8 mouse cellular contexts compared by ENCODE assay signal in the genomic region with DNA sequence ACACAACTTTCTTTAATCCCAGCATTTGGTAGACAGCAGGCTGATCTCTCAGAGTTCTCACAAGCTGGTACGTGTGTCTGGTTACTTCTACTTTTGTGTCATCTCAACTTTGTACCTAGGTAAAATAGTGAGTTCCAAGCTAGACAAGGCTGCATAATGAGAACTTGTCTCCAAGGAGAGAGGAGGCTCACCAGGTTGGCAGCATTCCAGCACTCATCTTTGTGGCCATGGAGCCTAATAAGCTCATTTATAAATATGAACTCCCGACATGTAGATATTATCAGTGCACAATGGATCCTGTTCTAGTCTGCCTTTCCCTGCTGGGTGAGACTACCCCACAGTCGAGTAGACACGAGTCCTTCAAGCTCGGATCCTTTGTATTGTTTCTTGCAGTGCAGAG. TPM values are rescaled to one million over a fixed set of nuclear protein-coding genes. Genes with fewer than 3 reads are reported as not detected.
A peak's percentile ranks its signal among the peaks of the same experiment; 100 is the strongest.
DNase-seq lines count a peak whose midpoint lies in the region; ATAC-seq and TF ChIP-seq lines count a peak whose summit lies in the region.

No protein-coding gene starts in this region.

- no peak for DNase-seq in heart, postnatal 0 days (ENCODE audit: low spot score)
- DNase-seq in heart, postnatal 25 days (ENCODE audit: low spot score) = no peak
- DNase-seq in hindbrain, embryonic 14.5 days (ENCODE audit: low spot score) = no peak
- no peak for DNase-seq in gastrocnemius, adult 8-10 months (ENCODE audit: low spot score in 2 of 2)
- DNase-seq in left cerebral cortex, adult 11 months (ENCODE audit: low spot score) = no peak
- no peak for DNase-seq in c-Kit-positive CD71-positive TER-119-positive erythroid progenitor cells, embryonic 14.5 days (ENCODE audit: low spot score)

- no peak overlapping the region for H3K4me2 ChIP-seq in heart, postnatal 0 days (ENCODE audit: low read depth, low read length)
- peak overlapping the region; percentile 91 for H3K4me2 ChIP-seq in hindbrain, embryonic 14.5 days (replicated peaks)
- H3K4me2 ChIP-seq in midbrain, embryonic 13.5 days (replicated peaks) = peak overlapping the region; percentile 89

- no peak for TF ChIP-seq EP300 in heart, postnatal 0 days (IDR thresholded peaks at IDR 0.05; ENCODE audit: low read depth)

- no peaks in the 10 kb centered on the region for H3K27me3 ChIP-seq in heart, postnatal 0 days (ENCODE audit: control insufficient read depth, insufficient read depth, low read length)
- H3K27me3 ChIP-seq in hindbrain, embryonic 14.5 days (ENCODE audit: control insufficient read depth, insufficient read depth, low read length) = no peaks in the 10 kb centered on the region
- H3K27me3 ChIP-seq in midbrain, embryonic 13.5 days = no peaks in the 10 kb centered on the region

- 0 out of 2 replicates have a peak, but pooled peaks cover under 1% of the 10 kb centered on the region for H3K4me1 ChIP-seq in heart, postnatal 0 days (ENCODE audit: control insufficient read depth, insufficient read depth)
- no peaks in the 10 kb centered on the region; the same call in 1 of the 2 replicates for H3K4me1 ChIP-seq in cortical plate, adult 2 months (ENCODE audit: control insufficient read depth, insufficient read depth, low read length)
- peaks cover 17% of the 10 kb centered on the region for H3K4me1 ChIP-seq in hindbrain, embryonic 14.5 days (replicated peaks; ENCODE audit: control insufficient read depth, insufficient read depth, low read length)
- H3K4me1 ChIP-seq in midbrain, embryonic 13.5 days (replicated peaks) = peaks cover 24% of the 10 kb centered on the region

- peaks cover 51% of the 10 kb centered on the region for H3K36me3 ChIP-seq in heart, postnatal 0 days (replicated peaks; ENCODE audit: control insufficient read depth, insufficient read depth, low read length)
- H3K36me3 ChIP-seq in hindbrain, embryonic 14.5 days (replicated peaks; ENCODE audit: control insufficient read depth, insufficient read depth) = peaks cover 70% of the 10 kb centered on the region
- H3K36me3 ChIP-seq in midbrain, embryonic 13.5 days = peaks cover 65% of the 10 kb centered on the region

- H3K27ac ChIP-seq in heart, postnatal 0 days (ENCODE audit: low read depth) = peak overlapping the region; percentile 95; the same call in 1 of the 2 replicates
- H3K27ac ChIP-seq in cortical plate, adult 2 months (ENCODE audit: insufficient read depth, low read length) = no peak overlapping the region
- no peak overlapping the region for H3K27ac ChIP-seq in hindbrain, embryonic 14.5 days
- H3K27ac ChIP-seq in midbrain, embryonic 13.5 days = 0 out of 2 replicates have a peak overlapping the region, but pooled peaks have one; percentile 89

- no peak overlapping the region for H3K4me3 ChIP-seq in heart, postnatal 0 days (ENCODE audit: low read depth, low read length)
- peak overlapping the region; percentile 66; the same call in 1 of the 2 replicates for H3K4me3 ChIP-seq in cortical plate, adult 2 months (ENCODE audit: insufficient read depth, low read length)
- H3K4me3 ChIP-seq in hindbrain, embryonic 14.5 days (replicated peaks; ENCODE audit: low read length) = peak overlapping the region; percentile 69; the same call in 1 of the 2 replicates
- H3K4me3 ChIP-seq in midbrain, embryonic 13.5 days (replicated peaks) = peak overlapping the region; percentile 93; the same call in 1 of the 2 replicates

- no peaks in the 10 kb centered on the region for H3K9me3 ChIP-seq in heart, postnatal 0 days (replicated peaks; ENCODE audit: control insufficient read depth, low read length)
- H3K9me3 ChIP-seq in hindbrain, embryonic 14.5 days (ENCODE audit: control insufficient read depth, low read length) = no peaks in the 10 kb centered on the region
- H3K9me3 ChIP-seq in midbrain, embryonic 13.5 days = no peaks in the 10 kb centered on the region

- TF ChIP-seq POLR2A in cortical plate, adult 2 months (IDR thresholded peaks at IDR 0.05; ENCODE audit: extremely low read depth, insufficient read depth, low read length) = 0 out of 2 replicates have a peak, but pooled peaks have one; percentile 6

- no peak overlapping the region for H3K9ac ChIP-seq in heart, postnatal 0 days (replicated peaks; ENCODE audit: low read depth, low read length)
- no peak overlapping the region for H3K9ac ChIP-seq in hindbrain, embryonic 14.5 days
- no peak overlapping the region for H3K9ac ChIP-seq in midbrain, embryonic 13.5 days (replicated peaks)

- TF ChIP-seq CTCF in heart, postnatal 0 days (IDR thresholded peaks at IDR 0.05; ENCODE audit: low read depth) = no peak
- TF ChIP-seq CTCF in cortical plate, adult 2 months (IDR thresholded peaks at IDR 0.05; ENCODE audit: extremely low read depth, insufficient read depth, low read length) = no peak

- no peak for ATAC-seq in heart, postnatal 0 days (ENCODE audit: insufficient read depth, low read depth)
- ATAC-seq in hindbrain, embryonic 14.5 days (ENCODE audit: low FRiP score) = no peak
- ATAC-seq in midbrain, embryonic 13.5 days = no peak

- 65% methylated on average over 5 of the region's 5 CpGs for WGBS in heart, postnatal 0 days
- WGBS in hindbrain, embryonic 14.5 days = 58% methylated on average over 5 of the region's 5 CpGs
- WGBS in midbrain, embryonic 13.5 days = 62% methylated on average over 5 of the region's 5 CpGs

- intact Hi-C loops in heart, postnatal 25 days (cut with DNase I) = no loop called here

RNA-seq across cellular contexts. Expression of gene 2310033P09Rik, which starts 1.5 kb away (rescaled TPM):
- 1.6 TPM in 1 of 2 replicates, not detected in the other for total RNA-seq in heart, postnatal 0 days (2014; rRNA removed; ENCODE audit: low replicate concordance)
- polyA plus RNA-seq in heart, postnatal 0 days (2015; fragmentation: Nextera tagmentation; extraction: Ambion mirVana) = 19.9 and 21.4 TPM in 2 replicates
- 1 to 10 TPM; 8.3 to 8.7 TPM for total RNA-seq in heart, postnatal 25 days (2021)
- 29.5 and 31.0 TPM in 2 replicates for polyA plus RNA-seq in cortical plate, adult 2 months (2012; rRNA removed)
- 21.4 and 25.0 TPM in 2 replicates for polyA plus RNA-seq in hindbrain, embryonic 14.5 days (2014; fragmentation: Nextera tagmentation; extraction: Ambion mirVana)
- 32.5 and 32.6 TPM in 2 replicates for polyA plus RNA-seq in midbrain, embryonic 13.5 days (2015; fragmentation: Nextera tagmentation; extraction: Ambion mirVana)
- 1 to 10 TPM; 1.9 to 3.1 (median 2.5) TPM for total RNA-seq in gastrocnemius, adult 8-10 months (2022)

RNA-seq across cellular contexts. Expression of gene Mrpl55, which starts 7.3 kb away (rescaled TPM):
- 174 and 187 TPM in 2 replicates for total RNA-seq in heart, postnatal 0 days (2014; rRNA removed; ENCODE audit: low replicate concordance)
- 196 and 199 TPM in 2 replicates for polyA plus RNA-seq in heart, postnatal 0 days (2015; fragmentation: Nextera tagmentation; extraction: Ambion mirVana)
- total RNA-seq in heart, postnatal 25 days (2021) = 100 to 1,000 TPM; 118 to 122 TPM
- 53.6 and 57.1 TPM in 2 replicates for polyA plus RNA-seq in cortical plate, adult 2 months (2012; rRNA removed)
- 88.2 and 98.7 TPM in 2 replicates for polyA plus RNA-seq in hindbrain, embryonic 14.5 days (2014; fragmentation: Nextera tagmentation; extraction: Ambion mirVana)
- polyA plus RNA-seq in midbrain, embryonic 13.5 days (2015; fragmentation: Nextera tagmentation; extraction: Ambion mirVana) = 95.9 and 96.5 TPM in 2 replicates
- total RNA-seq in gastrocnemius, adult 8-10 months (2022) = 10 to 100 TPM; 51.9 to 58.6 (median 56.0) TPM

RNA-seq across cellular contexts. Expression of gene Guk1, which starts 17.6 kb away (rescaled TPM):
- 47.5 and 60.3 TPM in 2 replicates for total RNA-seq in heart, postnatal 0 days (2014; rRNA removed; ENCODE audit: low replicate concordance)
- polyA plus RNA-seq in heart, postnatal 0 days (2015; fragmentation: Nextera tagmentation; extraction: Ambion mirVana) = 138 and 146 TPM in 2 replicates
- total RNA-seq in heart, postnatal 25 days (2021) = 10 to 100 TPM; 85.4 to 92.6 TPM
- polyA plus RNA-seq in cortical plate, adult 2 months (2012; rRNA removed) = 278 and 287 TPM in 2 replicates
- polyA plus RNA-seq in hindbrain, embryonic 14.5 days (2014; fragmentation: Nextera tagmentation; extraction: Ambion mirVana) = 248 and 249 TPM in 2 replicates
- 155 and 159 TPM in 2 replicates for polyA plus RNA-seq in midbrain, embryonic 13.5 days (2015; fragmentation: Nextera tagmentation; extraction: Ambion mirVana)
- total RNA-seq in gastrocnemius, adult 8-10 months (2022) = 10 to 100 TPM; 36.2 to 43.1 (median 36.8) TPM

RNA-seq across cellular contexts. Expression of gene Arf1, which starts 18.5 kb away (rescaled TPM):
- 336 and 378 TPM in 2 replicates for total RNA-seq in heart, postnatal 0 days (2014; rRNA removed; ENCODE audit: low replicate concordance)
- 533 and 540 TPM in 2 replicates for polyA plus RNA-seq in heart, postnatal 0 days (2015; fragmentation: Nextera tagmentation; extraction: Ambion mirVana)
- total RNA-seq in heart, postnatal 25 days (2021) = 100 to 1,000 TPM; 252 to 265 TPM
- 569 and 571 TPM in 2 replicates for polyA plus RNA-seq in cortical plate, adult 2 months (2012; rRNA removed)
- polyA plus RNA-seq in hindbrain, embryonic 14.5 days (2014; fragmentation: Nextera tagmentation; extraction: Ambion mirVana) = 611 and 652 TPM in 2 replicates
- 602 and 607 TPM in 2 replicates for polyA plus RNA-seq in midbrain, embryonic 13.5 days (2015; fragmentation: Nextera tagmentation; extraction: Ambion mirVana)
- total RNA-seq in gastrocnemius, adult 8-10 months (2022) = 100 to 1,000 TPM; 244 to 252 (median 245) TPM

RNA-seq across cellular contexts. Expression of gene Gjc2, which starts 26.6 kb away (rescaled TPM):
- 0.08 and 0.12 TPM in 2 replicates for total RNA-seq in heart, postnatal 0 days (2014; rRNA removed; ENCODE audit: low replicate concordance)
- 0.63 and 0.75 TPM in 2 replicates for polyA plus RNA-seq in heart, postnatal 0 days (2015; fragmentation: Nextera tagmentation; extraction: Ambion mirVana)
- 1 to 10 TPM in 1 of 2 experiments, under 1 TPM in 1; 0.98 to 1.5 TPM for total RNA-seq in heart, postnatal 25 days (2021)
- 24.8 and 32.3 TPM in 2 replicates for polyA plus RNA-seq in cortical plate, adult 2 months (2012; rRNA removed)
- 0.12 and 0.35 TPM in 2 replicates for polyA plus RNA-seq in hindbrain, embryonic 14.5 days (2014; fragmentation: Nextera tagmentation; extraction: Ambion mirVana)
- polyA plus RNA-seq in midbrain, embryonic 13.5 days (2015; fragmentation: Nextera tagmentation; extraction: Ambion mirVana) = 0.35 TPM in 1 of 2 replicates, not detected in the other
- total RNA-seq in gastrocnemius, adult 8-10 months (2022) = under 1 TPM in 1 of 4 experiments, not detected in 3; 0.16 TPM

Comparison
In these comparisons a context has a peak if more than half of its experiments do, and no peak if none do; other contexts are left out.
1. H3K27ac ChIP-seq: peak in heart, postnatal 0 days (single experiment) and midbrain, embryonic 13.5 days (single experiment); none in cortical plate, adult 2 months (single experiment) and hindbrain, embryonic 14.5 days (single experiment).